Mouse (Mus musculus): Measurements from ENCODE around the gene Dab2ip. TPM values are rescaled to one million over a fixed set of nuclear protein-coding genes. Genes with fewer than 3 reads are reported as not detected.

The Dab2ip gene
- polyA plus RNA-seq, 1 experiment from 2014 or later: 19.0 TPM

- peak; percentile 71 for DNase-seq (ENCODE audit: low spot score)
These were observed 122.0 kb downstream of the Dab2ip start for GRCm38 (mm10) chr2:35679812-35680672.

DNA sequence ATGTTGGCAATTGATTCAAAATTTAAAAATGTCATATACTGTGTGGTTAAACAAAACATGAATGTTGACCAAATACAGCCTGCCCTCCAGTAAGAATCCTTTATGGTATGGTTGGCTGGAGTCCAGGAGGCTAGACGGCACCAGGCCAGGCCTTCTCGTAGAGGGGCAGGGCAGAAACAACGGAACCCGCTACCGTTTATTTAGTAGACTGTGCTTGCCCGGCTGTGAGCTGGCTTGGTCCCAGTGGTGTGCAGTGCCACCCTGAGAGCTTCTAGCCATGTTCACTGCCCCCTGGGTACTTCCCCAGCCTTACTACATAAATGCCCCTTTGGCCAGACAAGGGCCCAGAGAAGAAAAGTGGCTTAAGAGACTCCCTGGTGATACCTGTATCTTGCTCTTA lies 122.8 kb downstream of the Dab2ip start:
- no peak for DNase-seq (ENCODE audit: low spot score)

DNA sequence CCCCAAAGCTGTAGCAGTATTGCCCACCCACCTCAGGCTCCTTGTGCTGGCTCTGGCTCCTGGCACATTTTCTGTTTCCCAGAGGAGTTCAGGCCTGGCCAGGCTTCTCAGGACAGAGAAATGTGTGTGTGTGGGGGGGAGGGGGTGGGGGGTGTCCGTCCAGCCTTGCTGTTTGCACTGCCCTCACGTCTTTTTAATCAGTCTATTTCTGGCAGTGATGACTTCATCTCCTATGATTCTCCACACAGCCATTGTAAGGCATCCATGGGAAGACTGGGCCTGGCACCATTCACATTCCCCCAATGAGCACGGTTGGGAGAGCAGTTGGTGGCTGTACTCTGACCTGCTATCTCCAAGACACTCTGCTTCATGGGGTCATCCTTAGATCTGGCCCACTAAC lies 125.9 kb downstream of the Dab2ip start:
- DNase-seq (ENCODE audit: low spot score): no peak

GRCm38 (mm10) chr2:35684735-35685312 lies 126.8 kb downstream of the Dab2ip start:
- DNase-seq (ENCODE audit: low spot score): no peak

DNA sequence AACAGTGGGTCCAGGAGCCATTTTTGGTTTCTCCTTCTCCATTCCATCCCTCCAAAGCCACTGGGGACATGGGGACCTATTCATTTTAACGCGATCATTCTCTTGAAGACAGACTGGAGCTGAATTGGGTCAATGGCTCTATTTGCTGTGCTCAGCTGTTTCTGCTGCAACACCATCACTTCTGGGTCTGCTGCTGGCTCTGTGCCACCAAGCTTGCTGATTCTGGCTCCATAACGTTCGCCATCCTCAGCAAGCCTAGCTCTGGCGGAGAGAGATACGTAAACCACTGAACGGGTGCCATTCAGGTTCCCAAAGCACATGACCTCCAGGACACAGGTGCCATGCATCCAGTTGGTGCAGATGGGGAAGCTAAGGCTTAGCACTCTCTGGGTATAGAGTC lies 128.0 kb downstream of the Dab2ip start:
- DNase-seq (ENCODE audit: low spot score): no peak

- no peak for DNase-seq (ENCODE audit: low spot score)
These were observed 129.5 kb downstream of the Dab2ip start for GRCm38 (mm10) chr2:35687557-35688070.

- no peak for DNase-seq (ENCODE audit: low spot score)
These were observed 130.1 kb downstream of the Dab2ip start for GRCm38 (mm10) chr2:35688121-35688520.

DNA sequence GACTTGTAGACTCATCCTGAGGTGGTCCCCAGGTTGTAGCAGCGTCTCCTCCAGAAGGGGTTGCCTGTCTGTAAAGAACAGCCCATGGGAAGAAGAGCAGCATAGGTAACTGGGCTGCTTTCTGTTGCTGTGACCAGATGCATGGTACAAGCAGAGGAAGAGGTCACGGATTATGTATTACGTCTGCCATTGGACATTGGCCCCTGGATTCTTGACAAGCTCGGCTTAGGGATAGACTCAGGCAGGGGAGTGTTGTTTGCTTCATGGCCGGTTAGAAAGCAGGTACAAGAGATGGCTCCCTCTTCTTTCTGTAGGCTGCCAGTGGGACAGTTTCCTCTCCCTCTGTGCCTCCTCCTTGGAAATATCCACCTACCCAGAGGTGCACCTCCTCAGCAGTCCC lies 130.5 kb downstream of the Dab2ip start:
- DNase-seq (ENCODE audit: low spot score): no peak

DNA sequence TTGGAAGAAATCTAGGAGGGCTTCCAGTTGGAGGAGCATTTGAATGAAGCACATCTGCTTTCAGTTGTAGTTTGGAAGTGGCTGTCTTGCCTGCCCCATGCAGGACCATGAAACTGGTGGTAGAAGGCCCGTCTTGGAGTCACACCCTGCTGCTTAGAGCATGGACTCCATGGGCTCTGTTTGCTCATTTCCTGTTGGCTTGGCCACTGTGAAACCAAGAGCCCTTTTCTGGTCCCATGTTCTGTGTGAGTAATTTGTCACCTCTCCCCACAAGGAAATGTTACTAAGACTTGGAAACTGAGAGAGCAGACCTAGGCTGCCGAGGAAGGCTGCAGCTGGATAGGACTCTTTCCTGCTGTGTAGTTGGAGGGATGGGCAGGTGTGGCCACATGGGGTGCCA lies 131.8 kb downstream of the Dab2ip start:
- DNase-seq (ENCODE audit: low spot score): no peak

DNA sequence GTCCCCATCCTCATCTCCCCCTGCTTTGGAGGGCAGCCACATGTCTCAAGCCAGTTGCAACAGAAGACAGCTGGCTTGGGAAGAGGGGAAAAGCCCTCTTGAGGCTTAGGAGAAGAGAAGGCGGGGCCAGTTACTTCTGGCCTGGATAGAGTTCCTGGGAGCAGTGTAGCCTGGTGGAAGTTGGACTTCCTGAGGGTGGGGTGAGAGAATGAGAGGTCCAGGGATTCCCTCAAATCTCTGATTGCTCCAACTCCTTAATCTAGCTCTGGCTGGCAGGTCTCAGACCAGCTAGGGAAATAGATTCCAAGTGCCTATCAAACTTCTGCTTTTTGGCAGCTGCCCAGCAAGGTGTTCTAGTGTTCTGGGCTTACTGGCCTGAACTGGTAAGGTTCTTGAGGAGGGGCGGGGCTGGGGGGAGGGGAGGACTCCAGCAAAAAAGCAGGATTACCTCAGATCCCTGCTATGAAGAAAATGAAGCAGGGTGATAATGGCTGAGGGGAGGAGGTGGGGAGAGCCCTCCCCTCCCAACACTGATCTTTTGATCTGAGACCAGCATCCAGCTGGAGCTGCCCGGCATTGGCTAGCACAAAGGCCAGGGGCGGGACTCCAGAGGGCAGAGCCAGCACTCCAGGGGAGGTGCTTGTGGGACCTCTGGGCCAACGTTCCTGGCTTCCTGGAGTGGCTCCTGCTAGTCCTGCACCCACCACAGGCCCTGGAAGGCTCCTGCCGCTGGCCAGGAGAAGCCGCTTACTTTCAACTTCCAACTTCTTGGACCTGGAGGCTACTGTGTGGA lies 133.4 kb downstream of the Dab2ip start:
- no peak for DNase-seq (ENCODE audit: low spot score)

DNA sequence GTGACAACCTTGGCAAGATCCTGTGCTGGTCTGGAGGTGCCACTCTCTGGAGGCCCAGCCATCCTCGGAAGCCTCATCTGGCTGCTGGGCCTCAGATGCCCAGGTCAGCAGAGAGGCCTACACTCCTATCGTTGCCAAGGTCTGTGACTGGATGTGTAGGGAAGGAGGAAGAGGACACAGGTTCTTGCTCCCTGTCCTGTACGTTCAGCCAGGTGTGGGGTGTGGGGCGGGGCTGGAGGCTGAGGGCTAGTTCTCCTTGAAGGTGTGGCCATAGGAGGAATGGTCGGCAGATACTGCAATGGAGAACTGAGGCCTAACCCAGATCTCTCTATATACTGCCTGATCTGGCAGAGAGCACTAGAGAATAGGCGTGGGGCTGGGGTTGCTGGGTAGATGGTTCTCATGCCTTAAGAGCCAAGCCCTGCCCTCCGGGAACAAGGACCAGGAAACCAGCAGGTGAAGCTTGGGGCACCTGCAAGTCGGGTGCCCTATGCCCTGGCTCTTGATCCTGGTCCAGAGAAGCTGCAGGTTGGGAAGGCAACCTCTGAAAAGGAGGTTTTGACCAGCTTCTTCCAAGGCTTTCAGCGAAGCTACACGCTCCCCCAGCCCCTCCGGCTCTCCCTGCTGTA lies 134.3 kb downstream of the Dab2ip start:
- no peak for DNase-seq (ENCODE audit: low spot score)

DNA sequence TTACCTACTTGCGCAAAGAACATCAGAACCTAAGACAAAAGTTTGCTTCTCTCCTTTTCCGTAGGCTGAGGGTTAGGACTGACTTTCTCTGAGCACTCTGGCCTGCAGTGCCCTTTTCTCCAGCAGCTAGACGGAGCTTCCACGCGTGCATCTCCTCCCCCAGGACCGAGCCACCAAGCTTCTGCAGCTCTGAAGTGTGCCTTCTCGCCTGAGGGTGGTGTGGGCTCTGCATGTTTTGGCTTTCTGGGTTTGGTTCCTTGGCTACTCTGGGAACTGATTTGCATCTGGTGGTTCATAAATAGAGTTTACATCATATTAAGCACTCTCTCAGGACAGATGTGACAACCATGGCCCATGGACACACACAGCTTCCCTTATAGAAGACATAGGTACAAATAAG lies 135.0 kb downstream of the Dab2ip start:
- no peak for DNase-seq (ENCODE audit: low spot score)

DNA sequence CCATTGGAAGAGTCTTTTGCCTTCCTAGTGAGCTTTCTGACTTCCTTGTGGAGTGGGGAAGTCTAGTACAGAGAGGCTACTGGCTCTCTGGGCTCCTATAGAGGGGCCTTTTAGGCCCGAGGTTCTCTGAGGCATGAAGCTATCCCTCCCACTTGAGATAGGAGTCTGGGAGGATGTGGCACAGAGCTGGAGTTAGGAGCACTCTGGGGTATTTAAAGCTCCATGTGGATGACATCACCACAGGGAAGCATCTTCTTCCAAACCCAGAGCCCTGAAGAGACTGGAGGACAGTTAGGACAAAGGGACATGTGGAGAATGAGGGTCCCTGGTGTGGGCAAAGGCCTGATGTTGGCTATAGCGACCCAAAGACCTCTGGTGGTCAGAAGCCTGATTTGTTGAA lies 136.0 kb downstream of the Dab2ip start:
- no peak for DNase-seq (ENCODE audit: low spot score)

DNA sequence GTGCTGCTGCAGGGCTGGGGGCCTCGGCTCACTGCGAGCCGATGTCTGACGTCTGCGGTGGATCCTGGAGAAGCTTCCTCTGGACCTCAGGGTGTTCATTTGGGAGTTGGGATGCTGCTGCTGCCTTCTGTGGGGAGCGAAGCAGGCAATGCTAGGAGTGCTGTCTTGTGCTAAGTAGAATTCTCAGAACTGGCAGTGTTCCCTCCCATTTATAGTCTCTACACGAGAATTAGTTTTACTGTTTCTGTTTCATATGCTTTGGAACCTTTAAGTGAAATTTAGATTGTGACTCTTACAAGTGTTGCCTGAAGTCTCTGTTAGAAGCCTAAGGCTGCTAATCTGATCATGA lies 138.1 kb downstream of the Dab2ip start:
- DNase-seq (ENCODE audit: low spot score): no peak

- DNase-seq (ENCODE audit: low spot score): no peak
These were observed 138.7 kb downstream of the Dab2ip start for GRCm38 (mm10) chr2:35696542-35697391.

DNA sequence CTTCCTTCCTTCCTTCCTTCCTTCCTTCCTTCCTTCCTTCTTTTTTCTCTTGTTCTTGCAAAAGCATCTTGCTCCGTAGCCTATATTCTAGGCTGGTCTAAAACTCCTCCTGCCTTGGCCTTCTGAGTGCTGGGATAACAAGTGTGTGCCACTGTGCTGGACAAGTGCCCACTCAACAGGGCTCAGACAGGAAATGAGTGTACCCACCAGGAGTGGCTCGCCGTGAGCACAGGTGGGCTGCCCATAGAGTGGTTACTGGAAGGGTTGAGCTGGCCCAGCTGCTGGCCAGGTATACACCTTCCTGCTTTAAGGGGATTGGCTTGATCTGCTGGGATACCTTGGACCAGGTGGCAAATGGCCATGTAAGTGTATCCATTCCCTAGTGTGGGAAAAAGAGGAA lies 139.7 kb downstream of the Dab2ip start:
- no peak for DNase-seq (ENCODE audit: low spot score)

DNA sequence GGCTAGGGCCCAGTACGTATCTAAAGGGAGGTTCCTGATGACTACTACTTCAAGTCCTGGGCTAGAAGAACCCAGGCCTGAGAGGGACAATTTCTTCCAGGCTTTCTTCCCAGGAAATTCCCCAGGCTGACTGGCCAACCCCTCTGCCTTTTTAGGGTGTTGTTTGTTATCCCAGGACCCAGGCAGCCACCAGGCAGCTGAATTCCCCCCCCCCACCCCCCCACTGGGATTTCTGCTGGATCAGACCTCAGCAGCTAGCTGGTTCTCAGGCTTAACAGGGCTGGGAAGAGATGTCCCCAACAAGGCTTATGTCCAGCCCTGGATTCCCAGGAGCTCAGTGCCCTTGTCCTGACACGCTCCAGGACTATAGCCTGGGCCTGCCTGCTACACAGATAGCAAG lies 142.9 kb downstream of the Dab2ip start:
- DNase-seq (ENCODE audit: low spot score): no peak

DNA sequence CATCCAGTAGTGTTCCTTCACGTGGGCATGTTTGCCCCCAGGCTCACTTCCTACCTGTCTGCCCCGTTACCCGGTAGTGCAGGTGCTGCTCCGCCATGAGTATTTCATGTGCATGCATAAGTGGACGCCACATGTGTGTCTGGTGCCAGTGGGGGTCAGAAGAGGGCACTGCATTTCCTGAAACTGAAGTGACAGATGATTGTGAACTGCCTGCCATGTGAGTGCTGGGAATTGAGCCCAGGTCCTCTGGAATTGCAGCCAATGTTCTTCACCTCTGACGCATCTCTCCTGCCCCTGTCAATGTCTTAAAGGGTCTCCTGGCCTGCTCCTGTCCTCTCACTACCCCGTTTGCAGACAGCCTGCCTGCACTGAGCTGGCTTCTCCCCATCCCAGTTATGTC lies 143.9 kb downstream of the Dab2ip start:
- no peak for DNase-seq (ENCODE audit: low spot score)

GRCm38 (mm10) chr2:35702608-35703007 lies 144.5 kb downstream of the Dab2ip start:
- no peak for DNase-seq (ENCODE audit: low spot score)

- DNase-seq (ENCODE audit: low spot score): no peak
These were observed 145.2 kb downstream of the Dab2ip start for GRCm38 (mm10) chr2:35703241-35703640.

GRCm38 (mm10) chr2:35712611-35713010 lies 154.5 kb downstream of the Dab2ip start:
- no peak for DNase-seq (ENCODE audit: low spot score)
